Mouse (Mus musculus) CH12.LX (cell line): ENCODE measurements around the gene Wdfy1.

Source experiments
- CTCF ChIP-seq, 2 experiments: IDR thresholded peaks in 1 of 2; conservative IDR thresholded peaks in 1 of 2; 2 replicates each; pipeline ENCODE4 v1.5.1; 2011 to 2012; ENCODE audit warnings: low read depth in 2 of 2, low read length in 2 of 2, improper control_type of control experiment in 1 of 2, inconsistent platforms in 1 of 2, mild to moderate bottlenecking in 1 of 2, moderate library complexity in 1 of 2
- ELF1 ChIP-seq: IDR thresholded peaks from 2 replicates; pipeline ENCODE4 v1.6.1; 2014; ENCODE audit warnings: low read depth, mild to moderate bottlenecking, inconsistent platforms, low read length, improper control_type of control experiment
- GABPA ChIP-seq: IDR thresholded peaks from 2 replicates; pipeline ENCODE4 v1.6.1; 2012; ENCODE audit warnings: low read depth, low read length, improper control_type of control experiment, inconsistent platforms; ENCODE audit not compliant: insufficient replicate concordance
- MAX ChIP-seq: IDR thresholded peaks from 2 replicates; pipeline ENCODE4 v1.6.1; 2011; ENCODE audit warnings: low read length, improper control_type of control experiment
- MAZ ChIP-seq: IDR thresholded peaks from 2 replicates; pipeline ENCODE4 v1.6.1; 2012; ENCODE audit warnings: low read depth, mild to moderate bottlenecking, inconsistent platforms, low read length, improper control_type of control experiment, moderate library complexity
- MXI1 ChIP-seq: IDR thresholded peaks from 2 replicates; pipeline ENCODE4 v1.6.1; 2011; ENCODE audit warnings: mild to moderate bottlenecking, low read depth, low read length, improper control_type of control experiment
- POLR2A ChIP-seq: IDR thresholded peaks from 2 replicates; pipeline ENCODE4 v1.6.1; 2011; ENCODE audit warnings: low read depth, mild to moderate bottlenecking, improper control_type of control experiment, low read length
- UBTF ChIP-seq: IDR thresholded peaks from 2 replicates; pipeline ENCODE4 v1.6.1; 2012; ENCODE audit warnings: low read depth, mild to moderate bottlenecking, inconsistent platforms, low read length, improper control_type of control experiment, moderate library complexity
- USF2 ChIP-seq: conservative IDR thresholded peaks from 2 replicates; pipeline ENCODE4 v1.6.1; 2011; ENCODE audit warnings: low read depth, low read length, improper control_type of control experiment
- ZC3H11A ChIP-seq: IDR thresholded peaks from 2 replicates; pipeline ENCODE4 v1.6.1; 2012; ENCODE audit warnings: low read depth, mild to moderate bottlenecking, inconsistent platforms, low read length, improper control_type of control experiment

GRCm38 (mm10) chr1:79761917-79762271, 14.0 kb downstream of the Wdfy1 start:
- TF ChIP-seq GABPA = no peak
- no peak for TF ChIP-seq CTCF (conservative IDR thresholded peaks at IDR 0.05 in 1 of 2, IDR thresholded peaks at IDR 0.05 in 1 of 2; ENCODE audit: low read depth in 2 of 2, low read length in 2 of 2)
- TF ChIP-seq UBTF = no peak
- no peak for TF ChIP-seq MXI1
- no peak for TF ChIP-seq POLR2A
- TF ChIP-seq MAX = no peak
- no peak for TF ChIP-seq ZC3H11A
- TF ChIP-seq USF2 = no peak
- TF ChIP-seq ELF1 = no peak; the same call in 1 of the 2 replicates
- no peak for TF ChIP-seq MAZ
